Comparison of ENCODE assay signal across 8 mouse cellular contexts in the genomic region with DNA sequence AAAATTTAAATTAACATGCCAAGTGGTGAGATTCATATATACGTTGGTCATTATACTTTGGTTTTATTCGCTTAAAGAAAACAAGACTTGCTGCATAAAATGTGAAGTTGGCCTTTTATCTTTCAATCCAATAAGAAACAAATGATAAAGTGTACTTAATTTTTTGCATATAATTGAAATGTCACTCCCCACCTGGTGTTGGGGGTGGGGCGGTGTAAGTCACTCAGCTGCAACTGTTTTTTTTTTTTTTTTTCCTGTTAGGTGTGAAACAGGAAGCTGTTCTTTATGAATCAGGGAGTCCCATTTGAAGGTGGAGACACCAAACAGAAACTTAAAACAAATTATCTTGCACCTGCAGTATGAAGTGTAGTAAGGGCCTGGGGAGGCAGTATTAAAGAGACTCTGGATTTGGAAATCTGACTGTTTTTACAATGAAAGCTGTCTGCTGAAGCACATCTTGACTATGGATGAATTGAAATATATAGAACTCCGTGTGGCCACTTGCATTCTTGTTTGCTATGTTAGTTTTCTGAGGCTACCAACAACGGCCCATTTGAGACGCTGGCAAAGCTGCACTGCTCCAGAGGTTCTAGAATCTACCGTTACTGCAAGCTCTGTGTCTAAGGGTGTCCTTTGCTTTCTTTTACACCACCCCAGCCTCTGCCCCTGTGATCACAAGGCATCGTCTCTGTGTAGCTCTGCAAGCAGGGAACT. TPM values are rescaled to one million over a fixed set of nuclear protein-coding genes. Genes with fewer than 3 reads are reported as not detected.
DNase-seq lines count a peak whose midpoint lies in the region; ATAC-seq and TF ChIP-seq lines count a peak whose summit lies in the region.
"Had no signal": no experiment of that assay in that cellular context is flagged by ENCODE, and none has a peak within 500 bp of the region (broad histone marks: within the 10 kb centered on the region; RNA-seq: fewer than 3 reads in every experiment).

No protein-coding gene starts in this region.

- H3K36me3 ChIP-seq in lung, embryonic 14.5 days (ENCODE audit: insufficient read depth) = no peaks in the 10 kb centered on the region
- H3K36me3 ChIP-seq in embryonic facial prominence, embryonic 14.5 days (ENCODE audit: control insufficient read depth, insufficient read depth, low read length) = no peaks in the 10 kb centered on the region
- H3K36me3 ChIP-seq in liver, embryonic 12.5 days = no peaks in the 10 kb centered on the region
- H3K36me3 ChIP-seq in thymus, adult 2 months (ENCODE audit: control insufficient read depth, insufficient read depth, low read length) = no peaks in the 10 kb centered on the region; the same call in 1 of the 2 replicates

- 0 out of 2 replicates have a peak overlapping the region, but pooled peaks have one; percentile 1 for H3K9ac ChIP-seq in lung, embryonic 14.5 days
- no peak overlapping the region for H3K9ac ChIP-seq in embryonic facial prominence, embryonic 14.5 days (ENCODE audit: low read depth, low read length)
- peak overlapping the region; percentile 56 for H3K9ac ChIP-seq in liver, embryonic 12.5 days

- peak overlapping the region; percentile 38 for H3K4me2 ChIP-seq in lung, embryonic 14.5 days
- peak overlapping the region; percentile 37 for H3K4me2 ChIP-seq in embryonic facial prominence, embryonic 14.5 days (ENCODE audit: low read depth, low read length)
- H3K4me2 ChIP-seq in liver, embryonic 12.5 days = peak overlapping the region; percentile 52

- peaks cover 5% of the 10 kb centered on the region; the same call in 1 of the 2 replicates for H3K4me1 ChIP-seq in lung, embryonic 14.5 days (ENCODE audit: insufficient read depth)
- peaks cover 12% of the 10 kb centered on the region; the same call in 1 of the 2 replicates for H3K4me1 ChIP-seq in embryonic facial prominence, embryonic 14.5 days (ENCODE audit: control insufficient read depth, insufficient read depth, low read length)
- peaks cover 57% of the 10 kb centered on the region for H3K4me1 ChIP-seq in liver, embryonic 12.5 days
- H3K4me1 ChIP-seq in thymus, adult 2 months (replicated peaks; ENCODE audit: control insufficient read depth, insufficient read depth, low read length) = peaks cover 19% of the 10 kb centered on the region

- no peak for DNase-seq in lung, embryonic 14.5 days
- DNase-seq in lung, postnatal 10 days = no peak
- no peak for DNase-seq in embryonic facial prominence, embryonic 14.5 days (ENCODE audit: low spot score)
- DNase-seq in thymus, adult 2 months = peak; percentile 65
- no peak for DNase-seq in cerebellum, postnatal 25 days
- DNase-seq in frontal cortex, postnatal 10 days (ENCODE audit: low spot score in 2 of 2) = no peak
- DNase-seq: heart, adult 18-20 months had no signal

- no peak for TF ChIP-seq POLR2A in thymus, adult 2 months (IDR thresholded peaks at IDR 0.05; ENCODE audit: control insufficient read depth, extremely low read depth, insufficient read depth, low read length, poor library complexity)

- H3K9me3 ChIP-seq in lung, embryonic 14.5 days (ENCODE audit: low read depth, low read length) = no peaks in the 10 kb centered on the region
- no peaks in the 10 kb centered on the region for H3K9me3 ChIP-seq in embryonic facial prominence, embryonic 14.5 days (ENCODE audit: control insufficient read depth, low read length)
- H3K9me3 ChIP-seq in liver, embryonic 12.5 days (replicated peaks) = no peaks in the 10 kb centered on the region

- ATAC-seq in lung, embryonic 14.5 days (ENCODE audit: insufficient read depth) = no peak
- no peak for ATAC-seq in embryonic facial prominence, embryonic 14.5 days (ENCODE audit: low read depth)
- ATAC-seq in liver, embryonic 12.5 days = no peak

- no peak for TF ChIP-seq CTCF in lung, embryonic 14.5 days (IDR thresholded peaks at IDR 0.05; ENCODE audit: low read depth)
- TF ChIP-seq CTCF in thymus, adult 2 months (IDR thresholded peaks at IDR 0.05; ENCODE audit: borderline replicate concordance, control insufficient read depth, extremely low read depth, insufficient read depth, low read length, poor library complexity) = no peak

- no peak overlapping the region for H3K27ac ChIP-seq in lung, embryonic 14.5 days (ENCODE audit: low read depth)
- no peak overlapping the region for H3K27ac ChIP-seq in embryonic facial prominence, embryonic 14.5 days (replicated peaks; ENCODE audit: low read depth, low read length)
- H3K27ac ChIP-seq in liver, embryonic 12.5 days = peak overlapping the region; percentile 33
- peak overlapping the region; percentile 82 for H3K27ac ChIP-seq in thymus, adult 2 months (ENCODE audit: control insufficient read depth, insufficient read depth, low read length)

- 67% methylated on average over 8 of the region's 8 CpGs for WGBS in lung, embryonic 14.5 days
- 72% methylated on average over 8 of the region's 8 CpGs for WGBS in embryonic facial prominence, embryonic 14.5 days
- 68% methylated on average over 8 of the region's 8 CpGs for WGBS in liver, embryonic 12.5 days (ENCODE audit: insufficient replicate concordance)
- WGBS in thymus, adult 2 months = 31% methylated on average over 8 of the region's 8 CpGs

- H3K4me3 ChIP-seq in lung, embryonic 14.5 days (ENCODE audit: low read depth, low read length) = no peak overlapping the region
- peak overlapping the region; percentile 10 for H3K4me3 ChIP-seq in embryonic facial prominence, embryonic 14.5 days (ENCODE audit: low read depth, low read length)
- H3K4me3 ChIP-seq in liver, embryonic 12.5 days = peak overlapping the region; percentile 21
- H3K4me3 ChIP-seq in thymus, adult 2 months (ENCODE audit: control insufficient read depth, insufficient read depth, low read length) = peak overlapping the region; percentile 31

- H3K27me3 ChIP-seq in lung, embryonic 14.5 days (ENCODE audit: insufficient read depth, low read length) = no peaks in the 10 kb centered on the region
- no peaks in the 10 kb centered on the region for H3K27me3 ChIP-seq in embryonic facial prominence, embryonic 14.5 days (replicated peaks; ENCODE audit: control insufficient read depth, insufficient read depth, low read length)
- no peaks in the 10 kb centered on the region for H3K27me3 ChIP-seq in liver, embryonic 12.5 days (replicated peaks)
- H3K27me3 ChIP-seq in thymus, adult 2 months (ENCODE audit: control insufficient read depth, insufficient read depth, low read length) = no peaks in the 10 kb centered on the region

RNA-seq across cellular contexts. Expression of a gene that starts 2.2 kb away (rescaled TPM):
- polyA plus RNA-seq in lung, embryonic 14.5 days (2014; fragmentation: Nextera tagmentation; extraction: Ambion mirVana) = 4.7 and 5.6 TPM in 2 replicates
- 6.1 and 6.8 TPM in 2 replicates for polyA plus RNA-seq in embryonic facial prominence, embryonic 14.5 days (2014; fragmentation: Nextera tagmentation; extraction: Ambion mirVana)
- polyA plus RNA-seq in liver, embryonic 12.5 days (2016; fragmentation: Nextera tagmentation; extraction: Ambion mirVana) = 5.9 and 6.3 TPM in 2 replicates
- 12.9 and 13.1 TPM in 2 replicates for polyA plus RNA-seq in thymus, adult 2 months (2012; rRNA removed)

Comparison
In these comparisons a context has a peak if more than half of its experiments do, and no peak if none do; other contexts are left out.
1. H3K27ac ChIP-seq: peak in liver, embryonic 12.5 days (single experiment) and thymus, adult 2 months (single experiment); none in lung, embryonic 14.5 days (single experiment) and embryonic facial prominence, embryonic 14.5 days (single experiment).
2. Peak in every context shown above with its lines, with median percentiles within 50 percentile points of each other: H3K4me2 ChIP-seq.